8 mouse cellular contexts compared by ENCODE assay signal in the genomic region with DNA sequence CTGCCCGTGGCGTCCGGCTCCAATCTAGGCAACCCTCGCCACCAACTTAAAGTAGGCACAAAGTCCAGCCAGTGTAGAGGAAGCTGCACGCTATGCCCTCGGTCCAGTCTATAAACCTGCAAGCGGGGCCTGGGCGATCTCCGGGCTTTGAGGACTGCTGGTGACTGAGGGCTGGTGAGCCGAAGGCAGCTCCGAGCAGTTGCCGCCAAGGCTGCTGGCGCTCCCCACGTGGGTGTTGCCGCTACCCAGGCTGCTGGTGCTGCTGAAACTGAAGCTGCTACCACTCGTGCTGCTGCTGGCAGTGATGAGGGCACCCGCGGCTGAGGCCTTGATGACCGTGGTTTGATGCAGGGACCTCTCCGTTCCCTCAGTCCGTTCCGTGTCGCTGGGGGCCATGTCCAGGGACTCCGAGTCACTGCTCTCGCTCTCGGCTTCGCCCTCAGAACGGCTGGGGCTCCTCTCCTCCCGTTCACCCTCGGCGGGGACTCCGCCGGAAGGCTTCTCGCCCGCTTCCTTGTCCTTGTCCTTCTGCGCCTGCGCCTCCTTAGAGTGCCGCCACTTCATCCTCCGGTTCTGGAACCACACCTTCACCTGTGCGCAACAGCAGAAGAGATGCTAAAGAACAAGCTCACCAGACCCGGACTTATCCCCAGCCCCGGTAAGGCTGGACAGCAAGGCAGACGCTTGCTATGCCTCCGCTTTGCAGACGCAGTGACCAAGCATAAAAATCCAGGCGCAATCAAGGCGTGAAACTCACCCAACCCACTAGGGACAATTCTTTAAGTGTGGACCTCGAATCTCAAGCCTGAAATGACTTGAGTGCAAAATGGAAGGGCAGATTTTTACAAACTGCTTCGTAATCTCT. TPM values are rescaled to one million over a fixed set of nuclear protein-coding genes. Genes with fewer than 3 reads are reported as not detected.
DNase-seq lines count a peak whose midpoint lies in the region; ATAC-seq and TF ChIP-seq lines count a peak whose summit lies in the region.

No protein-coding gene starts in this region.

- ATAC-seq in hindbrain, postnatal 0 days: peak; percentile 41
- ATAC-seq in midbrain, embryonic 12.5 days (ENCODE audit: low FRiP score, low read depth): no peak
- ATAC-seq in inflammation-experienced regulatory T-cells, adult 6 months: no peak

- 7% methylated on average over 49 of the region's 49 CpGs for WGBS in hindbrain, postnatal 0 days
- WGBS in midbrain, embryonic 12.5 days: 1% methylated on average over 49 of the region's 49 CpGs

- H3K4me2 ChIP-seq in hindbrain, postnatal 0 days (ENCODE audit: low read depth, low read length): peak overlapping the region; percentile 63
- H3K4me2 ChIP-seq in midbrain, embryonic 12.5 days (replicated peaks): peak overlapping the region; percentile 57

- 0 out of 2 replicates have a peak overlapping the region, but pooled peaks have one; percentile 1 for H3K9ac ChIP-seq in hindbrain, postnatal 0 days (replicated peaks; ENCODE audit: low read length)
- H3K9ac ChIP-seq in midbrain, embryonic 12.5 days (replicated peaks): peak overlapping the region; percentile 17; the same call in 1 of the 2 replicates

- H3K27ac ChIP-seq in hindbrain, postnatal 0 days: no peak overlapping the region
- H3K27ac ChIP-seq in midbrain, embryonic 12.5 days (replicated peaks): no peak overlapping the region

- TF ChIP-seq CTCF in hindbrain, postnatal 0 days (IDR thresholded peaks at IDR 0.05; ENCODE audit: low read depth): no peak

- peaks cover 60% of the 10 kb centered on the region for H3K27me3 ChIP-seq in hindbrain, postnatal 0 days (ENCODE audit: insufficient read depth, low read length)
- H3K27me3 ChIP-seq in midbrain, embryonic 12.5 days: peaks cover 98% of the 10 kb centered on the region

- no peaks in the 10 kb centered on the region for H3K36me3 ChIP-seq in hindbrain, postnatal 0 days (ENCODE audit: insufficient read depth, low read length)
- H3K36me3 ChIP-seq in midbrain, embryonic 12.5 days: no peaks in the 10 kb centered on the region

- peaks cover 7% of the 10 kb centered on the region; the same call in 1 of the 2 replicates for H3K4me1 ChIP-seq in hindbrain, postnatal 0 days (ENCODE audit: insufficient read depth, low read length)
- H3K4me1 ChIP-seq in midbrain, embryonic 12.5 days: peaks cover 24% of the 10 kb centered on the region

- peak; percentile 39 to 44 for DNase-seq in cerebellum, postnatal 14 days
- no peak for DNase-seq in cerebellum, adult 8-10 months
- DNase-seq in right cerebral cortex, postnatal 14 days: peak; percentile 26
- DNase-seq in right cerebral cortex, postnatal 36 days (ENCODE audit: low spot score in 2 of 2): no peak
- DNase-seq in hindbrain, postnatal 0 days (ENCODE audit: low spot score): peak; percentile 33
- DNase-seq in spleen, postnatal 36 days (ENCODE audit: low spot score in 2 of 2): no peak

- H3K4me3 ChIP-seq in hindbrain, postnatal 0 days (ENCODE audit: low read length): peak overlapping the region; percentile 35
- H3K4me3 ChIP-seq in midbrain, embryonic 12.5 days: peak overlapping the region; percentile 38

- no peaks in the 10 kb centered on the region for H3K9me3 ChIP-seq in hindbrain, postnatal 0 days (ENCODE audit: low read length)
- H3K9me3 ChIP-seq in midbrain, embryonic 12.5 days: no peaks in the 10 kb centered on the region

RNA-seq across cellular contexts. Expression of a gene that starts 4.8 kb away (rescaled TPM):
- total RNA-seq in hindbrain, postnatal 0 days (2014; rRNA removed): 0.58 and 1.8 TPM in 2 replicates
- polyA plus RNA-seq in hindbrain, postnatal 0 days (2015; fragmentation: Nextera tagmentation; extraction: Ambion mirVana): 2.3 and 2.8 TPM in 2 replicates
- 3.5 and 5.1 TPM in 2 replicates for polyA plus RNA-seq in midbrain, embryonic 12.5 days (2016; fragmentation: Nextera tagmentation; extraction: Ambion mirVana)
- not detected for polyA plus RNA-seq in inflammation-experienced regulatory T-cells, adult 6 months (2017; shearing (Covaris generic))

Comparison
In these comparisons a context has a peak if more than half of its experiments do, and no peak if none do; other contexts are left out.
1. DNase-seq: peak in cerebellum, postnatal 14 days (2 of 2), right cerebral cortex, postnatal 14 days (single experiment) and hindbrain, postnatal 0 days (single experiment); none in cerebellum, adult 8-10 months (single experiment), right cerebral cortex, postnatal 36 days (0 of 2) and spleen, postnatal 36 days (0 of 2).